Mouse (Mus musculus): ENCODE results near the gene Gm20379.

Gm20379 gene

GRCm38 (mm10) chr13:92305680-92306079 is at the start of gene Gm20379:
Gm20379 (plus strand) TSS chr13:92305980.
- no peak for DNase-seq

DNA sequence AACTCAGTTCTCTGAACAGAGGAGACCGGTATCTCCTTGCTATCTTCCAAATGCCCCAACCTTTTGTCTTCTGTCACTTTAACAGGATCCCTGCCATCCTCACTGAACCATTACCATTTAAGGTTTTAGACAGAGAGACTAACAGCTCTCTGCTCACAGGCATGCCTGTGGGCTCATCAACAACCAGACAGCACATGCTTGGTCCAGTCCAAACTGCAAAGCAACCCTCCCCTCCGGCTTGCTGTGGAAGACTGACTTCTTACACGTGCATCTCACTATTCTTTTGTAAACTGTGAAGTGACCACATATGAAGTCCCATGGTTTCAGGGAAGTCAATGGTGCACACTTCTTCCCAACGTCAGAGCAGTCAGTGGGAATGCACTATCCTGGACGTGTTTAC is 44.5 kb upstream of the Gm20379 start:
- no peak for DNase-seq

GRCm38 (mm10) chr13:92263566-92263965 is 42.2 kb upstream of the Gm20379 start:
- no peak for DNase-seq

- no peak for DNase-seq
Observed at GRCm38 (mm10) chr13:92267076-92267475, 38.7 kb upstream of the Gm20379 start.

DNA sequence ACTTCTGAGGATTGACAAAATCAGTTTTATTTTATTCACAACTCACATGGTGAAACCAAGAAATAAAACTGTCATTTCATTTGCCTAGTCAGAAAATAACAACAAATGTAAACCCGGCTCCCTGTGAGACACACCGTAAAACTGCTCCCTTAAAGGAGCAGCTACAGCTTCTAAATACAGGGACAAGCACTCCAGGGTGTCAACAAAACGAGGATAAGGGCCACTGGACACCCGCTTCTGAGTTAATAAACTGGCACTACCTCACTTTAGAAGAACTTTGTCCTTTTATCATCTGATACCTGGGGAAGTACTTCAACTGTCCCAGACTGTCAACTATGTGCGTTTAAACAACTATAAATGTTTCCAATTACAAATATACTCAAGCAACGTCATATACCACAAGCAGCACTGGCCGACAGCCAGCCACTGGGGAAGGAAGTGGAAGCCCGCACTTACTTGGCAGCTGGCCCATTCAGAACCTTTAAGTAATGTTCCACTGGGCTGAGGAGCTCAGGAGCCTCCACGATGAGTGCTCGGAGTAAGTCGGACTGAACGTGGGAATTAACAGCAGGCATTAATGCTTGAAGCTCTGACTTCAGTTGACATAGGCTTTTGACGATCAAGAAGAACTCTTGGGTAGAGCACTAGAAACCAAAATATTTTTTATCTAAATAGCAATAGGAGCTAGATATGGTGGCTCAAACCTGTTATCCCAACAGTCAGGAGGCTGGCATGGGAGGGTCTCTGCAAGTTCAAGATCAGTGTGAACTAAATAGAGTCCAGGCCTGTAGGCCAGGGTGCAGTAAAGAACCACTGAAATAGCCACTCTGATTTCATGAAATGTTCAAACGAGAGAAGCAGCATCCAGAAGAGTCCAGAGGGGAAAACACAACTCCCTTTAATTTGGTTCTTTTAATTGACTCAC is 31.2 kb upstream of the Gm20379 start:
- no peak for DNase-seq

GRCm38 (mm10) chr13:92275292-92275691 is 30.5 kb upstream of the Gm20379 start:
- no peak for DNase-seq

DNA sequence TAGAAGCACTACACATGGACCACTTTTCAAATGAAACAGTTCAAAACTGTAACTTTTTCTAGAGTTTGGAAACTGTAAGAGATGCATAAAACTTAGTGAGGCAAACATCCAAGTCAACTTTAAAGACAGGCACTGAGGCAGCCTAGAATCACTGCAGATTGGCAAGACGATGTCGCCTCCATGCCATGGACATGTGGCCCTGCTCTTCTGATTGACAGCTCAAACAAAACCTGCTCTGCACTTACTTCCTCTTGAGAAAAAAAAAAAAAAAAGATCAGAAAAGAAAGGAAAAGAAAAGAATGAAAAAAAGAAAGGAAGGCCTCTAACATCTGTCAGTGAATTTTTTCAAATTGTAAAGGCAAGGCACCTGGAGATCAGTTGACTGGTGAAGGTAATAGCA is 28.8 kb upstream of the Gm20379 start:
- no peak for DNase-seq

GRCm38 (mm10) chr13:92291605-92292004 is 14.2 kb upstream of the Gm20379 start:
- DNase-seq, result no peak

DNA sequence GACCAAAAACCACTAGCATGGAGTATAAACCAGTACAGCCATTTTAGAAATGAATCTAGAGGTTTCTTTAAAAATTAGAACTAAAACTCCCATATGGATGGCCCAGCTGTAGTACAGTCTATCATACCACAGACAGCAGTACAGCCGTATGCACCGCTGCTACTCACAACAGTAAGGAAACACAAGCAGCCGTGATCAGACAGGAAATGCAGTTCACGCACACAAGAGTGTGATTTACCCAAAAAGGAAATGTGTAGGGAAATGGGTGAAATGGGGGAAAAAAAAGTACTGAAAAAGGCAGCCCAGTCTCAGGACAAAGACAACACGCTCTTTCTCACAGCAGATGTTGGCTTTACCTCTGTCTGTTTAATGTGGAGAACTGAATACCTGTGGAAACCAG is 11.9 kb upstream of the Gm20379 start:
- DNase-seq, result no peak

GRCm38 (mm10) chr13:92296490-92296889 is 9.3 kb upstream of the Gm20379 start:
- DNase-seq, result no peak

GRCm38 (mm10) chr13:92297021-92297420 is 8.8 kb upstream of the Gm20379 start:
- no peak for DNase-seq

- DNase-seq, result no peak
Observed at GRCm38 (mm10) chr13:92299522-92299921, 6.3 kb upstream of the Gm20379 start.

GRCm38 (mm10) chr13:92301754-92302153 is 4.0 kb upstream of the Gm20379 start:
- DNase-seq, result no peak

GRCm38 (mm10) chr13:92302466-92302865 is 3.3 kb upstream of the Gm20379 start:
- no peak for DNase-seq

DNA sequence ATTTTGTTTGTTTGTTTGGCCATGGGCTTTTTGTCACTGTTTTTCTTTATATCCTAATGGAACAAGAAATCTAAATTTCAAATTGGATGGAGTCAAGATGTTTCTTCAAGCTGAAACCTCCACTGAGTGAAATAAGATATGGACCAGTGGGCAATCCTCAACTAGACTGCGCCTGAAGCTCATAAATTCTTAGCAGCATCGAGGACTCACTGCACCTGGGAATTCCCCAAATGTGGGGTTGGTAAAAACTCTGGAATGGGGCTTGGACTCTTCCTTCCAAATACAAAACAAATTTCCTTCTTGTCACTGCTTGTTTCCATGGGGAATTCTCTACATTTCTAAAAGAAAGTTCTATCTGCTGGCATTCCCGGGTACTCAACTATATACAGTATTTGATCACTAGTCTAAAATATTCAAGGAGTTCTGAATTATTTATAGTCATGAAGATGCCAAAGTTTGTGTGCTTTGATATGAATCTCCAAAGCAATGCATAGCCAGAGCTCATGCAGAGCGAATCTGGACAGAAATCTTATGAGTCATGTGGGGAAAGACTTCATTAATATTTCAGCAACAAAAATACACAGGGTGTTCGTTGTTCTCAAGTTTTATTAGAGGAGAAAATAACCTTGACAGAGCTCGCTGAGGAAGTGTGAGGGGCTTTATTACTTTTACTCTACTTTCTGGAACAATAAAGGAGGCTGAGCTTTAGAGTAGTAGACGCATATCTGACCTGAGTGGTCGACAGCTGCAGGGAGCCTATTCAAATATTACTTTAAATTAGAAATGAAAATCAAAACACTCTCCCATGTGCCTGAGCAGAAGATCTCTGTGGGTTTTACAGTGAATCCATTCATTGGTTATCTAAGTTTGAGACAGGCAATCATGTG is 2.5 kb upstream of the Gm20379 start:
- DNase-seq, result no peak

DNA sequence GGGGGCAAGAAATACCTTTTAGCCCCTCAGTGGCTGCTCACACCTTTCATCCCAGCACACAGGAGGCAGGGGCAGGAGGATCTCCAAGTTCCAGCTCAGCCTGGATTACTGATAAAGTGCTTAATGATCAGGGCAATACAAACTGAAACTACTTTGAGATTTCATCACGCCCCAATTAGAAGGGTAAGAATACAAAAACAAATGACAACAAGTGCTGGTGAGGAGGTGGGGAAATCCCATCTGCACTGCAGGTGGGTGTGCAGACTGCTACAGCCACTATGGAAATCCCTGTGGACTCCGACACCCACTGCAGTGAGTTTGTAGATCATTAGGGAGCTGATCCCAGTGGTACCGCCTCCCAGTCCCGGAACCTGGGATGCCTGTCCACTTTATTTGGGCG is 1.5 kb upstream of the Gm20379 start:
- DNase-seq, result no peak

DNA sequence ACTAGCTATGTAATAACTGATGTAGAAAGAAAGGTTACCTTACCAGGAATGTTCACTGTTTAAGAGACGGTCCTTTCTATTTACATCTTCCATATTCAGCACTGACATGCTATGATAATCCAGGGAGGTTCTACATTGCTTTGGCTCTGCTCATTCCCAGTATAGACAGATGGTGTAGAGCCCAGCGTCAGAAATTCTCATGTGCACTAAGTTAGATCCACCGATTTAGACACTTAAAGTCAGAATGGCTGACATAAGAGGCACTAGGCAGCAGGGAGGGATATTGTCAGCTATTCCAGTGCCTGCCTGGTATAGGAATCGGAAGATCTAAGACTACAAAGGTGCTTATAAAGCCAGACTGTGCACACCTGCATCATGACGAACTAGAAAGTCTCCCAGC is 8.8 kb downstream of the Gm20379 start:
- DNase-seq, result no peak

DNA sequence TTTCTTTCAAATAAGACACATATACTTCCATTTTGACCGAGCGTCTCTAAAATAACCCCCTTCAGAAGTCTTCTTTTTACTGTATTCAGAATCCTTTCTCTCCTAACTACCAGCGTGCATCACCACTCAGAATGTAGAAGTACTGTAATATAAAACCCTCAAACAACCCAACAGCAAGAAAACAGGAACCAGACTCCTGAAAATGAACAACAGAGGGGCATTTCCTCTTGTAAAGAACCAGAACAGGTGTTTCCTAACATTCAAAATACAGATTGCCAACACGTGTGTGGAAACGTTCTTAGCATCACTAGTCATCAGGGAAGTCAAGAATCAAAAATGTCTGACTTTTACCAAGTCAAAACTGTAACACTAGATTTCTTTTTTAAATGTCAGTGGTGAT is 15.0 kb downstream of the Gm20379 start:
- DNase-seq, result no peak

GRCm38 (mm10) chr13:92326030-92326429 is 20.2 kb downstream of the Gm20379 start:
- no peak for DNase-seq

DNA sequence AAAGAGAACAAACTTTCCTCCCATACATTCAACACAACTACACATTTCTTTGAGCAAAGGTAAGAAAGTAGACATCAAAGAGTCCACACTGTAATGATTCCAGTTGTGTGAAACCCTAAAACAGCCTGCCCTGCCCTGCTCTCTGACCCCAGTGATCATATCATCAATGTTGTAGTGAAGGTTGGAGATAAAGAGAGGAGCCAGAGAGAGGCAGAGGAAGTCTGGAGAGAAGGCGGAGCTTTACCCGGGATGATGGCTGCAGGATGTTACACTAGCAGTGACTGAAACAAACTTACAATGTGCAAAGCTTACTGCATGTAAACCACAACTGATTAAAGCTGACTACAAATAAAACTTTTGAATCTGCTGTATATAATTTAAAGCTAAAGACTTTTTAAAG is 22.2 kb downstream of the Gm20379 start:
- no peak for DNase-seq

DNA sequence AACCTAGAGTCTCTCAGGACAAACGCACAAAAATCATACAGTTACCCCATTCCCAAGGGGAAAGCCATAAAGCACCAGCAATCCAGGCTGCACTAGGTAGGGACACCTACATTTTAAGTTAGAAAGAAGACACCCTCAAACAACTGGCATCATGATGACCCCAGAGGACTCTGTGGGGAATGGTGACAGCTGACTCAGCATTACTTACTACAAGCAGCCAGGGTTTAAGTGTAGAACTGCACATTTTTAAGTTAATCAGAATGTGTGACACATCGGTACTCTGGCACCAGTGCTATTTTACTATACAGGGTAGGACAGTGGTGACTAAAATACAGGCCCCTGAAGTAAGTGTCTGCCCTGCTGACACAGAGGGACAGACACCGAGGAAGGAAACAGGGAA is 24.8 kb downstream of the Gm20379 start:
- DNase-seq, result no peak

DNA sequence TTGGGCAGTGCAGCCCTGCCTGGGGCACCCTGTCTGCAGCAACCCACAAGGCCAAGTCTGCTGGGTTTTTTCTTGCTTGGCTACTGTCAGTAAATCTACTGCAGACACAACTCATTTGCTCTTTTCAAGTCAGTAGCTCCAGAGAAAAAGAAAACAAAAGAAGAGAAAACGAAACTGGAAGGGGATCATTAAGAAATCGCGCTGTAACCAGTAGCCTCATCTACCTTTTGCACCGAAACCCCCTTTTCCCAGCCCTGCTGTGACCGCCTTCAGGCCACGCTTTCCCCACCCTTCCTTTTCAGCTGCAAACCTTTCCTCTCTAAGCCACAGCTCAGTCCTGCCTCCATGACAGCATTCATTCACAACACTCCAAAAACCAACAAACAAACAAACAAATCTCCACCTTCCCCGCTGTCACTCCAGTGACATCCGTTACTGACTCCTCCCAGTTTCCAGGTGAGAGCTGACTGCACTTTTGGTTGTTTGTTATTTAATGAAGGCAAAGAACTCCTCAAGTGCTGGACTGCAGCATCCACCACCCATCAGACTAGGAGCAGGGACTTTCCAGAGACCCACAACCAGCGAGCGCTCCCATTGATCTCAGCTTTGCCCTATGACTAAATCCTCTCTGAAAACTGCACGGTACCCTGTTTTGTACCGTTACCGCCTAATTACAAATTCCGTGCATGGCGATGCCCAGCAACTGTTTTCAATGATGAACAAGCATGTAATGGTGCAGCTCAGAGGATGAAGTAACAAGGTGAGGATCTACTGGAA is 26.5 kb downstream of the Gm20379 start:
- DNase-seq, result no peak

DNA sequence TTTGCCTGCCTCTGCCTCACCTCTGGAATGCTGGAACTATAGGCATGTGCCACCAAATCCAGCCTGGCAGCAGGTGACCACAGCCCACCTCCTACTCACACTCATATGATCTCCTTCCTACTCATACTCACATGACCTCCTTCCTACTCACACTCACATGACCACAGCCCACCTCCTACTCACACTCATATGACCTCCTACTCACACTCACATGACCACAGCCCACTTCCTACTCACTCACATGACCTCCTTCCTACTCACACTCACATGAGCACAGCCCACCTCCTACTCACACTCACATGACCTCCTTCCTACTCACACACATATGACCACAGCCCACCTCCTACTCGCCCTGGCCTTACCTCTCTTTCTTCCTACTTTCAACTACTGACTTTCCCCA is 31.1 kb downstream of the Gm20379 start:
- DNase-seq, result no peak

All from cerebellum, adult 11 months (tissue).